Mouse (Mus musculus): ENCODE results near the gene Fgf3. TPM values are rescaled to one million over a fixed set of nuclear protein-coding genes. Genes with fewer than 3 reads are reported as not detected.

The Fgf3 gene
- total RNA-seq, 2 experiments from 2014 or later: not detected

DNA sequence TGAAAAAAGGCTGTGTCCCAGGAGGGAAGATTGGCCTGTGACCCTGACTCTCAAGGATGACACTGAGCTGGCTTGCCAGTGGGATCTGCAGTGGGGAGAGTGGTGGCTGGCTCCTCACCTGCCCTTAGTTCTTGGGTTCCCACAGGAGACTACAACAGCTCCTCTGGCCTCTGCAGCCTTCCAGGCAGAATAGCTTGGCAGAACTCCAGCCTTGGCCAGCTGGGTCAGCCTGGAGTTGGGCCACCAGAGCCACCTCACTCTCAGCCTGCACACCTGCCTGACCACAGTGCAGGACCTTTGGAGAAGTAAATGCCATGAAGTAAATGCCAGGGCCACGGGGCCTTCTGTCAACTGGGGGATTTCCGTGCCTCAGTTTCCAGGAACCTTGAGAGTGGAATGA is 13.9 kb upstream of the Fgf3 start:
- intact Hi-C loops (cut with DNase I): no loop called here
- TF ChIP-seq CTCF (IDR thresholded peaks at IDR 0.05): no peak
- H3K27ac ChIP-seq: no peak overlapping the region
- no peak for DNase-seq
- H3K4me3 ChIP-seq: no peak overlapping the region

DNA sequence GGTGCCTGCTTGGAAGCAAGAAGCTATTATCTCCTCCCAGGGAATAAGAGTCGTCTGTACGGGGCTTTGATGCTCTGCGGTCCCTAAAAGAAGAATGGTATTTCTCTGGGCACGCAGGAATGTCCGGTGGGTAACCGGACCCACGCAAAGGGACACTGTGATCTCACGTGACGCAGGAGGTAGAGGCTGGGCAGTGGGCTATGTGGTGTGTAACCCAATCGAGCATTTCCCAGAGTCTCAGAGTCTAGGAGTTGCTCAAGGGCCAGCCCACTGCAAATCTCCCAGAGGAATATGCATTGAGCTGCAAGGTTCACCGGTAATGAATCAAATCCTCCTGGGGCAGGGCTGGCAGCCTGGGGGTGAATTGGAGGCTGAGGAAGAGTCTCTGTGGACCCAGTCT is 9.5 kb upstream of the Fgf3 start:
- DNase-seq: no peak
- Histone ChIP-seq H3K27ac (no peak overlapping the region), H3K4me3 (no peak overlapping the region)
- intact Hi-C loops (cut with DNase I): no loop called here
- TF ChIP-seq CTCF (IDR thresholded peaks at IDR 0.05): no peak

GRCm38 (mm10) chr7:144838522-144839503 is 930 bp downstream of the Fgf3 start:
- intact Hi-C loops (cut with DNase I): no loop called here
- no peak for DNase-seq
- H3K27ac ChIP-seq: no peak overlapping the region
- TF ChIP-seq CTCF (IDR thresholded peaks at IDR 0.05): no peak
- peak overlapping the region; percentile 46 for H3K4me3 ChIP-seq

DNA sequence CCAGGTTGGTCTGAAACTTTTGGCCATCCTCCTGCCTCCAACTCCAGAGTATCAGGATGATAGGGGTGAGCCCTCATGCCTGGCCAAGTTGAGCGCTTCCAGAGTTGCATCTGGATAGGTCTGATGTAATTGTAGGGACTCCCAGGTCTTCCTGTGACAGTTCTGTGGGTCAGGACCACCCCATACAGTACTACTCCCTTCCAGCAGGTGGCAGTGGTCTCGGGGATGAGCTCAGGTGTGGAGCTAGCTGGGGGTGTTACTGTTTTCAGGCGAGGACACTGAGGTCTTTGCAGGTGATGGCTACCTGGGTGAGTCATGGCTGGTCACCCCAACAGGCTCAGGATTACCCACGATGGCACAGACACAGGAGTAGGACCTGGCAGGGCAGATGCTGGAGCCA is 8.3 kb downstream of the Fgf3 start:
- peak; percentile 44 for DNase-seq
- intact Hi-C loops (cut with DNase I): loop anchor here (2.0 kb wide), 1 partner anchor 49 kb away; no protein-coding TSS in a partner anchor
- Histone ChIP-seq H3K27ac (no peak overlapping the region), H3K4me3 (no peak overlapping the region)
- TF ChIP-seq CTCF (IDR thresholded peaks at IDR 0.05): peak; percentile 72

- Histone ChIP-seq H3K27ac (no peak within 1 kb of the TSS), H3K4me3 (no peak within 1 kb of the TSS)
- intact Hi-C loops (cut with DNase I): loop anchor here (2.0 kb wide), 1 partner anchor 48 kb away; no protein-coding TSS in a partner anchor
- no peak for DNase-seq
- TF ChIP-seq CTCF (IDR thresholded peaks at IDR 0.05): no peak
Measured at GRCm38 (mm10) chr7:144847067-144847466, 9.2 kb downstream of the Fgf3 start, which contains the start of gene Fgf4. Fgf4 (plus strand) TSS chr7:144847367.

- no peak overlapping the region for H3K4me3 ChIP-seq
- intact Hi-C loops (cut with DNase I): no loop called here
- no peak overlapping the region for H3K27ac ChIP-seq
- TF ChIP-seq CTCF (IDR thresholded peaks at IDR 0.05): no peak
- no peak for DNase-seq
Measured at GRCm38 (mm10) chr7:144851321-144851720, 13.4 kb downstream of the Fgf3 start.

DNA sequence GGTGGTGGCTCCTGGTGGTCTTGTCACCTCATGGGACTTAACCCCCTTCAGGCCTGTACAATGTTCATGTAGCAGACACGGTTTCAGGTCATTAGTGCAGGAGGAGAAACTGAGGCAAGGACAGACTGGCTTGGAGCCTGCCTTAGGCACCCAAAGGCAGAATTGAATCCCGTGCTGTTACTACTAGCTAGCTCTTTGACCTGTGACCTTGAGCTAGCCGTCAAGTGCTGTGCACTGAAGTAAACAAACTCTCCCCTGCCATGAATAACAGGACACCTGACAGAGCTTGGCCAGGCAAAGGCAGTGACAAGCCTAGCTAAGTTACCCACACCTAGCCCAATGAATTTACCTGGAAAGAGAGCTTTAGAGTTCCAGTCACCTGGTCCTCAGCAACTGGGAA is 17.1 kb downstream of the Fgf3 start:
- DNase-seq: no peak
- H3K27ac ChIP-seq: no peak overlapping the region
- no peak overlapping the region for H3K4me3 ChIP-seq
- intact Hi-C loops (cut with DNase I): no loop called here
- no peak for TF ChIP-seq CTCF (IDR thresholded peaks at IDR 0.05)

- Histone ChIP-seq H3K4me3 (no peak overlapping the region), H3K27ac (no peak overlapping the region)
- DNase-seq: no peak
- intact Hi-C loops (cut with DNase I): no loop called here
- TF ChIP-seq CTCF (IDR thresholded peaks at IDR 0.05): no peak
Measured at GRCm38 (mm10) chr7:144857158-144857557, 19.3 kb downstream of the Fgf3 start.

- no peak for DNase-seq
- intact Hi-C loops (cut with DNase I): no loop called here
- no peak for TF ChIP-seq CTCF (IDR thresholded peaks at IDR 0.05)
- H3K27ac ChIP-seq: no peak overlapping the region
- H3K4me3 ChIP-seq: no peak overlapping the region
Measured at GRCm38 (mm10) chr7:144857826-144858342, 20.0 kb downstream of the Fgf3 start.

DNA sequence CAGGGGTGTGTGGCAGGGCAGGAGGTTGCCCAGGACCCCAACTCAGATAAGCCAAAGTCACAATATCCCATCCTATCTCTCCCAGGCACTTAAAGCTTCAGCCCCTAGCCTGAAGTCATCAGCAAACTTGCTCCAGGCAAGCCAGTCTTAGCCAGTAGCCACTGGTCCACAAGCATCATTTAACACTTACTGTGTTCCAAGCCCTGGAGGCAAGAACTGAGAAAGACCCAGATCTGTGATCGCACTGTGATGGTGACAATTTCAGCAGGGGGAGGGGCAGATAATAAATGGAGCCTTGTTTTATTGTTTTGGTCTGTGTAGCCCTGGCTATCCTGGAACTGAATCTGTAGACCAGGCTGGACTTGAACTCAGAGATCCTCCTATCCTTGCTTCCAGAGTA is 20.8 kb downstream of the Fgf3 start:
- TF ChIP-seq CTCF (IDR thresholded peaks at IDR 0.05): no peak
- intact Hi-C loops (cut with DNase I): no loop called here
- Histone ChIP-seq H3K4me3 (no peak overlapping the region), H3K27ac (no peak overlapping the region)
- DNase-seq: no peak

DNA sequence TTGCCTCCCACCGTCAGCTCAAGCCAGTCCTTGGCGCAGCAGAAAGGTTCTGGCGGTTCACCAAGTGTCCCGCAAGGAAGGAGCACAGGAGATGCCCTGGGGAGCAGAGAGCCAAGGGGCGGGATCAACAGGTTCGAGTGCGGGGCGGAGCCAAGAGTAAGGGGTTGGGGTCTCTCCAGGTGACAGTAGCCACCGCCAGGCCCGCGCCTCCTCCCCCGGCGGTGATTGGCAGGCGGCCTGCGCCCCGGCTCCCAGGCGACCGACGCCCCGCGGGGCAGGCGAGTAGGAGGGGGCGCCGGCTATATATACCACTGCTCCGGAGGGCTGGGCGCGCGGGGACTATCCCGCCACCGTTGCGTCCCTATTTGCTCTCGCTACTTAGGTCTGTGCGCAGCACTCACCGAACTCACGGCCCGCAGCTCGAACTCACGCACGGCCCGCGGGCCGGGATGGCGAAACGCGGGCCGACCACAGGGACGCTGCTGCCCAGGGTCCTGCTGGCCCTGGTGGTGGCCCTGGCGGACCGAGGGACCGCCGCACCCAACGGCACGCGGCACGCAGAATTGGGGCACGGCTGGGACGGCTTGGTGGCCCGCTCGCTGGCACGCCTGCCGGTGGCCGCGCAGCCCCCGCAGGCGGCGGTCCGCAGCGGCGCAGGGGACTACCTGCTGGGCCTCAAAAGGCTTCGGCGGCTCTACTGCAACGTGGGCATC is 23.3 kb downstream of the Fgf3 start:
- Histone ChIP-seq H3K27ac (no peak overlapping the region), H3K4me3 (peak overlapping the region; percentile 40)
- intact Hi-C loops (cut with DNase I): no loop called here
- no peak for TF ChIP-seq CTCF (IDR thresholded peaks at IDR 0.05)
- DNase-seq: no peak

DNA sequence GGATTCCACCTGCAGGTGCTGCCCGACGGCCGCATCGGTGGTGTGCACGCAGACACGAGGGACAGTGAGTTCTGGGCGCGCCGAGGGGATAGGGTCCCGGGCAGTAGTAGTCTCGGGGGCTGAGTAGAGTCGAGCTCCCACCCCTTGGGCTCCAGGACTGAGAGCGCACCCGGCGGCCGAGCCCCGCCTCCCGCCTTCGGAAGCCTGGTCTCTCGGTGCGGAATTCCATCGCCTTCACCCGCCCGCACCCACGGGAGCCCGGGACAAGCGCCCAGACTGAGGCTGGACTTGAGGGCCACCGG is 23.8 kb downstream of the Fgf3 start:
- intact Hi-C loops (cut with DNase I): no loop called here
- DNase-seq: no peak
- TF ChIP-seq CTCF (IDR thresholded peaks at IDR 0.05): no peak
- peak overlapping the region; percentile 40 for H3K4me3 ChIP-seq
- no peak overlapping the region for H3K27ac ChIP-seq

GRCm38 (mm10) chr7:144862126-144862525 is 24.2 kb downstream of the Fgf3 start:
- no peak for TF ChIP-seq CTCF (IDR thresholded peaks at IDR 0.05)
- Histone ChIP-seq H3K27ac (no peak overlapping the region), H3K4me3 (peak overlapping the region; percentile 40)
- intact Hi-C loops (cut with DNase I): no loop called here
- no peak for DNase-seq

Data from gastrocnemius, adult 2 months (tissue).